Mouse (Mus musculus): ENCODE measurements at regions not wholly inside any gene's neighbourhood (a gene's known extent, or its start where the extent isn't known, plus 50 kb on each side); places are given as distances from the start of the nearest gene placed in this dataset.

DNA sequence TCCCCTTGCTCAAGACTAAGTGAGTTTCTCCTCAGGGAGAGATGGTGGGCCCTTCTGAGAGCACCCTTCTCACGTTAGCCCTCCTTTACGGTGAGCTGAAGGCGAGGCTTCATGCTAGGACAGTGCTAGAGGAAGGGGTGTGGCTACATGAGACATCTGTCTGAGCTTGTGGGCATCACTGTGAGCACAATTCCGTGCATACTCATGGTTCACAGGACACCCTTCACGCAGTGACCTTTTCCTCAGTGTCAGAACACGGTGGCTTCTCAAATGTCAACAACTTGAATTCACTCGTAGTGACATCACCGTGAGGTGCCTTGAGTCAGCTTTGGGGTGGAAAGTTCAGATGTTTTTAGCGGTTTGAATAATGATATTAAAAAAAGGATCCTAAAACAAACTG lies 58.5 kb upstream of the Id2 start:
- TF ChIP-seq POLR2A (IDR thresholded peaks at IDR 0.05; ENCODE audit: insufficient read depth, low read depth, low read length) (no peak), EP300 (IDR thresholded peaks at IDR 0.05; ENCODE audit: insufficient read depth, low read depth, low read length) (no peak), CTCF (IDR thresholded peaks at IDR 0.05) (no peak)
